Mouse (Mus musculus) ES-E14 (cell line): ENCODE results near the gene Nomo1.

Experiments used
- MAFK ChIP-seq: IDR thresholded peaks from 2 replicates; pipeline ENCODE4 v1.6.1; 2014; ENCODE audit warnings: mild to moderate bottlenecking, low read depth, low read length, inconsistent platforms; ENCODE audit not compliant: insufficient read depth
- ZC3H11A ChIP-seq: IDR thresholded peaks from 2 replicates; pipeline ENCODE4 v1.6.1; 2012; ENCODE audit warnings: low read depth, mild to moderate bottlenecking, inconsistent platforms, low read length, borderline replicate concordance

DNA sequence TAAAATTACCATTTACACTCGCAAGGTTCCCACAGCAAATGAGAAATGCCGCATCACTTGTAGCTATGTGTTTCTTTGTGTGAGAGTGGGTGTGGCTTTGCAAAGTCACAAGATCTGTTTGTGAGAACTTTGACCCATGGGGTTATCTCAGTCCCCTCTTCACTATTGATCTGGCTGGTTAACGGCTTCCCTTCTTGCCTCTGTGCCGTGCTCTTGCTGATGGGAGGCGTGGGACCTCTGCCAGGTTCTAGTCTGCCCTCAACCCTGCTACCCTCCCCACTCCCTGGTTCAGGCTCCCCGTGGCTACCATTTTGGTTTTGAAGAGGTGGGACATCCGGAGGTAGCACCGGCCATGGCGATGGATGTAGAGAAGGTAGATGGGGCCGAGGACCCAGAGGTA lies 4.8 kb upstream of the Nomo1 start:
- no peak for TF ChIP-seq ZC3H11A
- TF ChIP-seq MAFK: no peak
